Mouse (Mus musculus): ENCODE measurements at regions not wholly inside any gene's neighbourhood (a gene's known extent, or its start where the extent isn't known, plus 50 kb on each side); places are given as distances from the start of the nearest gene placed in this dataset.

DNA sequence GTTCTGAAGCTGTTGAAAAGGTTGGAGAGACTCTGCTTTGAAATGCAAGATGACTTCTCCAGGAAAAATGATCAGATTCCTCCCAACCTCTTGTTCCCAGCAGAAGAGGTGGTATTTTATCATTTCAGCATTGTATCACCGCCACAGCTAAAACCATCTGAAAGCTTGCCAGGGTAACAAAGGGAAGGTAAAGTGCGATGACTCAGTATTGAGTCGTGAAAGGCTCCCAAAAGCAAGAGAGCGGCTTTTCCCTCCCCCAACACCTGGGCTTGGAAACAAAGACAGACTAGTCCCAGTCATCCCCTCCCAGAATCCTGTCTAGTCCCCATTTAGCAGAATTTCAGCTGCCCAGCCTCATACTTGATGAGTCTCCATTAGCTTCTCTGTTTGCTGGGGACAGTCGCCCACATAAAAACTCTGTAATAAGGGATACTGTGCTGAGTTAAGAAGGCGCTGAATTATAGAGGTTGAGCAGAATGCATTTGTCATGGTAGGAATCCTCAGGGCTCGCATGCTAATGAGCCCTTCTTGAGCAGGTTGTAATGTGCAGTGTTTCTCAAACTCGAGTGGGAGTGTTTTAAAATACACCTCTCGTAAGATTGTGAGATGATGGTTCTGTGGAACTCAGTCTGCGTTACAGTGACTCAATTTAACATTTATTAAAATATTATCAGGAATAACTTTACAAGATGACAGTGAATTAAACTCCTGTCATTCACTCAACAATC, 125.8 kb upstream of the Stx16 start:
- dilution Hi-C loops (cut with MboI; ENCODE audit: extremely low pct_ligation_motif_present, extremely low pct_unique_long_range_greater_than_20kb, low sequenced_read_pairs) = no loop called here
- Histone ChIP-seq H3K4me2 (ENCODE audit: insufficient read depth, low read depth, poor library complexity, severe bottlenecking) (no peak overlapping the region; the same call in 1 of the 2 replicates), H3K79me2 (replicated peaks; ENCODE audit: control insufficient read depth, extremely low read depth, insufficient read depth, poor library complexity, severe bottlenecking) (no peaks in the 10 kb centered on the region), H3K27ac (ENCODE audit: insufficient read depth, low read depth) (no peak overlapping the region), H3K27me3 (replicated peaks) (peaks cover 27% of the 10 kb centered on the region), H3K9ac (ENCODE audit: insufficient read depth, low read depth) (no peak overlapping the region), H3K4me1 (ENCODE audit: control insufficient read depth in 1 of 2, insufficient read depth in 2 of 2) (no peaks in the 10 kb centered on the region), H3K4me3 (replicated peaks in 1 of 3; ENCODE audit: low read depth in 2 of 3, low read length in 2 of 3, poor library complexity in 1 of 3) (no peak overlapping the region), H3K9me3 (replicated peaks; ENCODE audit: low read length) (peaks cover 2% of the 10 kb centered on the region), H3K36me3 (replicated peaks in 1 of 2; ENCODE audit: control insufficient read depth in 1 of 2, insufficient read depth in 1 of 2, low read length in 1 of 2) (no peaks in the 10 kb centered on the region)
- no peak for DNase-seq (ENCODE audit: extremely low read depth)
- in situ Hi-C loops (cut with MboI; ENCODE audit: low pct_ligation_motif_present, low pct_unique_long_range_greater_than_20kb, low sequenced_read_pairs) = no loop called here
- no peak for TF ChIP-seq BHLHE40 (IDR thresholded peaks at IDR 0.05; ENCODE audit: low read depth, low read length)
- TF ChIP-seq SMC3 (IDR thresholded peaks at IDR 0.05; ENCODE audit: low read depth, low read length) = no peak
- TF ChIP-seq EP300 (IDR thresholded peaks at IDR 0.05; ENCODE audit: low read length) = no peak
- TF ChIP-seq MYC (IDR thresholded peaks at IDR 0.05; ENCODE audit: low read depth, low read length) = no peak
- TF ChIP-seq ZNF384 (IDR thresholded peaks at IDR 0.05; ENCODE audit: low read depth, low read length) = no peak
- no peak for TF ChIP-seq USF1 (IDR thresholded peaks at IDR 0.05; ENCODE audit: low read depth, low read length)
- TF ChIP-seq USF2 (conservative IDR thresholded peaks at IDR 0.05; ENCODE audit: low read depth, low read length) = no peak
- TF ChIP-seq UBTF (IDR thresholded peaks at IDR 0.05; ENCODE audit: low read depth, low read length) = no peak
- TF ChIP-seq RAD21 (IDR thresholded peaks at IDR 0.05; ENCODE audit: low read depth, low read length) = no peak
- TF ChIP-seq JUND (conservative IDR thresholded peaks at IDR 0.05; ENCODE audit: low read depth, low read length) = no peak
- TF ChIP-seq IRF4 (IDR thresholded peaks at IDR 0.05; ENCODE audit: low read depth, low read length) = no peak
- no peak for TF ChIP-seq MAZ (IDR thresholded peaks at IDR 0.05; ENCODE audit: low read depth, low read length)
- TF ChIP-seq JUN (IDR thresholded peaks at IDR 0.05; ENCODE audit: insufficient read depth, low read depth, low read length) = no peak

DNA sequence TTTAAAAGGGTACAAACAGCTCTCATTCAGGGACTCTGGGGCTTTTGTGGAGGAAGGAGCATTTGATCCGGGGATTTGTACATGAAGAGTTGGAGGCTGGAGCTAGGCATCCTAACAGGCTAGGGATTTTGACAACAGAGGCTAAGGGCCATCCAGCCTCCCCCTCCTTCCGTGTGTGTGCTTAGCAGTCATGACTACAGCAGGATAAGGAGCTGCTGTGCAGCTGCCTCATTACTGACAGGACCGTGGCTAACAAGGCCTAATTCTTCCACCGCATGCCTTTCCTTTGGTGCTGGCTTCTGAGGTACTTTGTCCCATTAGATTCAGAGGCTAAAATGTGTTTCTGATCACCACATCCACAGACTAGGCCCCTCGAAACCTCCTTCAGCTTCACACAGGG, 110.0 kb upstream of the Stx16 start:
- no peak for TF ChIP-seq CHD2 (IDR thresholded peaks at IDR 0.05; ENCODE audit: low read length)
- TF ChIP-seq TBP (conservative IDR thresholded peaks at IDR 0.05; ENCODE audit: low read depth, low read length) = no peak
- TF ChIP-seq JUN (IDR thresholded peaks at IDR 0.05; ENCODE audit: insufficient read depth, low read depth, low read length) = no peak
- no peak for TF ChIP-seq PAX5 (IDR thresholded peaks at IDR 0.05; ENCODE audit: low read length)
- no peak for TF ChIP-seq JUND (conservative IDR thresholded peaks at IDR 0.05; ENCODE audit: low read depth, low read length)
- TF ChIP-seq POLR2AphosphoS2 (IDR thresholded peaks at IDR 0.05; ENCODE audit: low read depth, low read length) = no peak
- TF ChIP-seq BHLHE40 (IDR thresholded peaks at IDR 0.05; ENCODE audit: low read depth, low read length) = no peak
- TF ChIP-seq EP300 (IDR thresholded peaks at IDR 0.05; ENCODE audit: low read length) = no peak
- TF ChIP-seq IRF4 (IDR thresholded peaks at IDR 0.05; ENCODE audit: low read depth, low read length) = no peak
- Histone ChIP-seq H3K4me2 (ENCODE audit: insufficient read depth, low read depth, poor library complexity, severe bottlenecking) (no peak overlapping the region), H3K79me2 (replicated peaks; ENCODE audit: control insufficient read depth, extremely low read depth, insufficient read depth, poor library complexity, severe bottlenecking) (no peaks in the 10 kb centered on the region), H3K27me3 (replicated peaks) (peaks cover 37% of the 10 kb centered on the region), H3K9ac (ENCODE audit: insufficient read depth, low read depth) (no peak overlapping the region), H3K4me3 (replicated peaks in 1 of 3; ENCODE audit: low read depth in 2 of 3, low read length in 2 of 3, poor library complexity in 1 of 3) (no peak overlapping the region), H3K27ac (ENCODE audit: insufficient read depth, low read depth) (no peak overlapping the region), H3K4me1 (ENCODE audit: control insufficient read depth in 1 of 2, insufficient read depth in 2 of 2) (no peaks in the 10 kb centered on the region), H3K36me3 (replicated peaks in 1 of 2; ENCODE audit: control insufficient read depth in 1 of 2, insufficient read depth in 1 of 2, low read length in 1 of 2) (no peaks in the 10 kb centered on the region), H3K9me3 (replicated peaks; ENCODE audit: low read length) (peaks cover 5% of the 10 kb centered on the region)
- in situ Hi-C loops (cut with MboI; ENCODE audit: low pct_ligation_motif_present, low pct_unique_long_range_greater_than_20kb, low sequenced_read_pairs) = no loop called here
- DNase-seq (ENCODE audit: extremely low read depth) = no peak
- dilution Hi-C loops (cut with MboI; ENCODE audit: extremely low pct_ligation_motif_present, extremely low pct_unique_long_range_greater_than_20kb, low sequenced_read_pairs) = no loop called here

Data from CH12.LX (cell line).